In genomic region chr1:165866630-165867280, GRCm38 (mm10) we compare ENCODE assay signal across 28 mouse cellular contexts.
A peak's percentile ranks its signal among the peaks of the same experiment; 100 is the strongest.
DNase-seq lines count a peak whose midpoint lies in the region; ATAC-seq and TF ChIP-seq lines count a peak whose summit lies in the region.
"Had no signal": no experiment of that assay in that cellular context is flagged by ENCODE, and none has a peak within 500 bp of the region (broad histone marks: within the 10 kb centered on the region; RNA-seq: fewer than 3 reads in every experiment).

No protein-coding gene starts in this region.

- no peak for TF ChIP-seq CTCF in intestine, postnatal 0 days (IDR thresholded peaks at IDR 0.05; ENCODE audit: low read depth)
- no peak for TF ChIP-seq CTCF in stomach, postnatal 0 days (IDR thresholded peaks at IDR 0.05; ENCODE audit: low read depth)
- TF ChIP-seq CTCF in kidney, adult 2 months (conservative IDR thresholded peaks at IDR 0.05; ENCODE audit: insufficient read depth, insufficient read length, low read depth, low read length): no peak

- H3K27me3 ChIP-seq in intestine, embryonic 14.5 days (replicated peaks; ENCODE audit: control insufficient read depth, insufficient read depth, low read length): no peaks in the 10 kb centered on the region
- no peaks in the 10 kb centered on the region for H3K27me3 ChIP-seq in intestine, postnatal 0 days (replicated peaks; ENCODE audit: control insufficient read depth, insufficient read depth, low read length)
- no peaks in the 10 kb centered on the region for H3K27me3 ChIP-seq in stomach, embryonic 14.5 days (ENCODE audit: control insufficient read depth, insufficient read depth, low read length)
- no peaks in the 10 kb centered on the region for H3K27me3 ChIP-seq in stomach, postnatal 0 days (ENCODE audit: control insufficient read depth, insufficient read depth, low read length)
- no peaks in the 10 kb centered on the region for H3K27me3 ChIP-seq in kidney, adult 2 months (replicated peaks; ENCODE audit: control insufficient read depth, insufficient read depth, low read length)
- H3K27me3 ChIP-seq: embryonic facial prominence, embryonic 12.5 days; limb, embryonic 12.5 days; neural tube, embryonic 12.5 days; Patski had no signal

- no peak overlapping the region for H3K4me3 ChIP-seq in intestine, embryonic 14.5 days (ENCODE audit: low read depth, low read length)
- H3K4me3 ChIP-seq in intestine, postnatal 0 days (ENCODE audit: low read depth, low read length): no peak overlapping the region
- no peak overlapping the region for H3K4me3 ChIP-seq in stomach, embryonic 14.5 days (ENCODE audit: low read depth, low read length)
- no peak overlapping the region for H3K4me3 ChIP-seq in stomach, postnatal 0 days (ENCODE audit: low read depth, low read length)
- no peak overlapping the region for H3K4me3 ChIP-seq in kidney, adult 2 months (ENCODE audit: insufficient read depth, low read depth, low read length)
- H3K4me3 ChIP-seq: embryonic facial prominence, embryonic 12.5 days; limb, embryonic 12.5 days; myocyte; neural tube, embryonic 12.5 days had no signal

- TF ChIP-seq POLR2A in kidney, adult 2 months (IDR thresholded peaks at IDR 0.05; ENCODE audit: low read depth, low read length): no peak

- 0 out of 2 replicates have a peak, but pooled peaks have one; percentile 40 for ATAC-seq in intestine, embryonic 14.5 days (replicated peaks; ENCODE audit: low FRiP score, low TSS enrichment, low read depth)
- no peak for ATAC-seq in intestine, postnatal 0 days
- 0 out of 2 replicates have a peak, but pooled peaks have one; percentile 42 for ATAC-seq in stomach, embryonic 14.5 days (ENCODE audit: insufficient number of reproducible peaks, insufficient read depth, low FRiP score, low read depth)
- no peak for ATAC-seq in stomach, postnatal 0 days (ENCODE audit: low FRiP score, low TSS enrichment)
- ATAC-seq in granulocyte monocyte progenitor cell, adult 5-6 weeks (replicated peaks; ENCODE audit: poor library complexity, severe bottlenecking): 0 out of 2 replicates have a peak, but pooled peaks have one; percentile 30
- ATAC-seq: Patski had no signal

- H3K9me3 ChIP-seq in intestine, embryonic 14.5 days (ENCODE audit: control insufficient read depth, low read length): no peaks in the 10 kb centered on the region
- H3K9me3 ChIP-seq in intestine, postnatal 0 days (ENCODE audit: control insufficient read depth): no peaks in the 10 kb centered on the region
- no peaks in the 10 kb centered on the region for H3K9me3 ChIP-seq in stomach, embryonic 14.5 days (ENCODE audit: control insufficient read depth, low read depth, low read length)
- H3K9me3 ChIP-seq in stomach, postnatal 0 days (ENCODE audit: control insufficient read depth, low read length): no peaks in the 10 kb centered on the region
- H3K9me3 ChIP-seq: embryonic facial prominence, embryonic 12.5 days; G1E; limb, embryonic 12.5 days; neural tube, embryonic 12.5 days had no signal

- peaks cover 3% of the 10 kb centered on the region; the same call in 1 of the 2 replicates for H3K36me3 ChIP-seq in intestine, embryonic 14.5 days (ENCODE audit: control insufficient read depth, insufficient read depth, low read length)
- H3K36me3 ChIP-seq in intestine, postnatal 0 days (ENCODE audit: control insufficient read depth, insufficient read depth): peaks cover 9% of the 10 kb centered on the region; the same call in 1 of the 2 replicates
- H3K36me3 ChIP-seq in stomach, embryonic 14.5 days (ENCODE audit: control insufficient read depth, insufficient read depth, low read length): no peaks in the 10 kb centered on the region
- H3K36me3 ChIP-seq in stomach, postnatal 0 days (ENCODE audit: control insufficient read depth, insufficient read depth, low read length): no peaks in the 10 kb centered on the region
- no peaks in the 10 kb centered on the region; the same call in 1 of the 2 replicates for H3K36me3 ChIP-seq in kidney, adult 2 months (ENCODE audit: control insufficient read depth, insufficient read depth, low read length)

- peak; percentile 34 for DNase-seq in intestine, embryonic 14.5 days (ENCODE audit: low spot score)
- DNase-seq in stomach, postnatal 0 days (ENCODE audit: low spot score): no peak
- no peak for DNase-seq in cerebellum, postnatal 10 days
- no peak for DNase-seq in kidney, adult 2 months
- DNase-seq: adrenal gland, postnatal 10 days; cerebellum, adult 8-10 months; cerebellum, postnatal 36 days; embryo, embryonic 11 days; gastrocnemius, postnatal 10 days; kidney, adult 8-10 months; kidney, postnatal 10 days; layer of hippocampus, adult 9-11 months; lung, postnatal 10 days; right cerebral cortex, adult 18-20 months; spleen, adult 18-20 months; thymus, postnatal 14 days had no signal

- no peak for TF ChIP-seq EP300 in stomach, postnatal 0 days (optimal IDR thresholded peaks at IDR 0.05)

- H3K4me2 ChIP-seq in intestine, embryonic 14.5 days (ENCODE audit: low read length): no peak overlapping the region
- no peak overlapping the region for H3K4me2 ChIP-seq in intestine, postnatal 0 days (replicated peaks; ENCODE audit: low read depth)
- no peak overlapping the region for H3K4me2 ChIP-seq in stomach, embryonic 14.5 days (replicated peaks; ENCODE audit: low read depth, low read length)
- H3K4me2 ChIP-seq in stomach, postnatal 0 days (replicated peaks; ENCODE audit: low read depth): no peak overlapping the region
- H3K4me2 ChIP-seq: embryonic facial prominence, embryonic 12.5 days; heart, embryonic 11.5 days; hindbrain, embryonic 14.5 days; limb, embryonic 12.5 days; midbrain, embryonic 11.5 days; neural tube, embryonic 12.5 days had no signal

- 74% methylated on average over 5 of the region's 5 CpGs for WGBS in intestine, embryonic 14.5 days
- 74% methylated on average over 5 of the region's 5 CpGs for WGBS in intestine, postnatal 0 days
- WGBS in stomach, embryonic 14.5 days: 70% methylated on average over 5 of the region's 5 CpGs
- WGBS in stomach, postnatal 0 days: 54% methylated on average over 5 of the region's 5 CpGs
- 70% methylated on average over 5 of the region's 5 CpGs for WGBS in kidney, adult 2 months

- H3K9ac ChIP-seq in intestine, embryonic 14.5 days (ENCODE audit: low read length): no peak overlapping the region
- H3K9ac ChIP-seq in intestine, postnatal 0 days (ENCODE audit: low read depth, low read length): no peak overlapping the region
- no peak overlapping the region for H3K9ac ChIP-seq in stomach, embryonic 14.5 days (replicated peaks; ENCODE audit: low read depth, low read length)
- no peak overlapping the region for H3K9ac ChIP-seq in stomach, postnatal 0 days (ENCODE audit: low read length)
- H3K9ac ChIP-seq: embryonic facial prominence, embryonic 12.5 days; hindbrain, embryonic 14.5 days; limb, embryonic 12.5 days; neural tube, embryonic 12.5 days had no signal

- H3K4me1 ChIP-seq in intestine, embryonic 14.5 days (replicated peaks; ENCODE audit: control insufficient read depth, insufficient read depth, low read length): peaks cover 6% of the 10 kb centered on the region; the same call in 1 of the 2 replicates
- H3K4me1 ChIP-seq in intestine, postnatal 0 days (replicated peaks; ENCODE audit: control insufficient read depth, insufficient read depth, low read length): no peaks in the 10 kb centered on the region
- H3K4me1 ChIP-seq in stomach, embryonic 14.5 days (ENCODE audit: control insufficient read depth, insufficient read depth, low read length): peaks cover 6% of the 10 kb centered on the region; the same call in 1 of the 2 replicates
- H3K4me1 ChIP-seq in stomach, postnatal 0 days (replicated peaks; ENCODE audit: control insufficient read depth, insufficient read depth): no peaks in the 10 kb centered on the region
- no peaks in the 10 kb centered on the region for H3K4me1 ChIP-seq in kidney, adult 2 months (ENCODE audit: control insufficient read depth, insufficient read depth, low read length)

- no peak overlapping the region for H3K27ac ChIP-seq in intestine, embryonic 14.5 days (ENCODE audit: low read depth)
- no peak overlapping the region for H3K27ac ChIP-seq in intestine, postnatal 0 days (ENCODE audit: low read depth, low read length)
- H3K27ac ChIP-seq in stomach, embryonic 14.5 days (ENCODE audit: low read length): no peak overlapping the region
- H3K27ac ChIP-seq in stomach, postnatal 0 days (replicated peaks): no peak overlapping the region
- H3K27ac ChIP-seq in kidney, adult 2 months (ENCODE audit: insufficient read depth, low read depth, low read length): no peak overlapping the region
- H3K27ac ChIP-seq: embryonic facial prominence, embryonic 12.5 days; hindbrain, embryonic 14.5 days; limb, embryonic 12.5 days; neural tube, embryonic 12.5 days had no signal

Comparison
In these comparisons a context has a peak if more than half of its experiments do, and no peak if none do; other contexts are left out.
1. ATAC-seq: peak in intestine, embryonic 14.5 days (single experiment), stomach, embryonic 14.5 days (single experiment) and granulocyte monocyte progenitor cell, adult 5-6 weeks (single experiment); none in intestine, postnatal 0 days (single experiment) and stomach, postnatal 0 days (single experiment).